Mouse (Mus musculus) hindbrain, embryonic 15.5 days (tissue): ENCODE measurements around the gene Tex14. TPM values are rescaled to one million over a fixed set of nuclear protein-coding genes. Genes with fewer than 3 reads are reported as not detected.

ENCODE experiments used
- ATAC-seq: fragments of 200-750 bp; cut with Nextera tagmentation; 2 replicates; pipeline ENCODE4 v1.8.0; 2017; ENCODE audit warnings: low read depth, moderate number of reproducible peaks, moderate TSS enrichment; ENCODE audit not compliant: low FRiP score
- H3K27ac ChIP-seq: fragments of 300-500 bp; sonication (generic); replicated peaks from 2 replicates; pipeline ENCODE4 v1.5.1; 2015; ENCODE audit warnings: mild to moderate bottlenecking, inconsistent platforms
- H3K27me3 ChIP-seq: fragments of 300-500 bp; sonication (generic); 2 replicates; pipeline ENCODE4 v1.6.1; 2015; ENCODE audit warnings: control low read depth, inconsistent platforms
- H3K36me3 ChIP-seq: fragments of 300-500 bp; sonication (generic); 2 replicates; pipeline ENCODE4 v1.6.1; 2015; ENCODE audit warnings: control low read depth, inconsistent platforms
- H3K4me1 ChIP-seq: fragments of 300-500 bp; sonication (generic); replicated peaks from 2 replicates; pipeline ENCODE4 v1.6.1; 2015; ENCODE audit warnings: control low read depth, inconsistent platforms
- H3K4me2 ChIP-seq: fragments of 300-500 bp; sonication (generic); 2 replicates; pipeline ENCODE4 v1.6.1; 2015; ENCODE audit warnings: moderate library complexity, mild to moderate bottlenecking, inconsistent platforms
- H3K4me3 ChIP-seq: fragments of 300-500 bp; sonication (generic); 2 replicates; pipeline ENCODE4 v1.5.1; 2015; ENCODE audit warnings: mild to moderate bottlenecking, inconsistent platforms
- H3K9ac ChIP-seq: fragments of 300-500 bp; sonication (generic); 2 replicates; pipeline ENCODE4 v1.6.1; 2015; ENCODE audit warnings: inconsistent platforms
- H3K9me3 ChIP-seq: fragments of 300-500 bp; sonication (generic); 2 replicates; pipeline ENCODE4 v1.6.1; 2016; ENCODE audit warnings: control low read depth, inconsistent platforms
- WGBS: fragments of 180-500 bp; shearing (Covaris S2); methylation state at CpG from one replicate; pipeline ENCODE4 v1.1.7; 2015; 5-methylcytosine and 5-hydroxymethylcytosine counted together
- polyA plus RNA-seq: library from polyadenylated mRNA; unstranded; fragments of >200 nt; fragmentation: Nextera tagmentation; extraction: Ambion mirVana; gene quantifications from 2 replicates; pipeline ENCODE4 v1.2.1, GENCODE M21; 2015

Tex14 gene
- polyA plus RNA-seq: 1.7 and 1.9 TPM in 2 replicates

DNA sequence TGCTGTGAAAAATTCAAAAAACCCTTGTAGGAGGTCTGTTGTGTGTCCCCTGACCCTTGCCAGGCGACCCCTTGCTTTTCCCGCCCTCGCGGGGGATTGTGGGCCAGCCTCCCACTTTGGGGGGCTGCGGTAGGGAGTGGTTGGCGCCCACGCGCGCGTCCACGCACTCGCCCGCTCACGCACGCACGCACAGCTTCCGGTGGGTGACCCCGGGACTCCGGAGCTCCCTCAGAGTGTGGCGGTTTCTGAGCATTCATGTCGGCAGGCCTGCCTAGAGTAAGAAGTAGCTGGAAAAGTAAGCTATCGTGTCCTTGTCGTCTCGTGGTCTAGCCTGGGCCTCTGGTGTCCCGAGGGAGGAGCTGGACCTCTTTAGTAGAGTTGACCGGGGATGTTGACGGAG is at the start of gene Tex14, which contains the start of gene Rad51c:
Tex14 (plus strand) TSS at position 190 of the 400 bp plus-strand sequence.
Rad51c (minus strand) TSS at position 79 of the 400 bp plus-strand sequence.
- peak; percentile 45; the same call in 1 of the 2 replicates for ATAC-seq
- WGBS: 72% methylated on average over 27 of the region's 27 CpGs
- Histone ChIP-seq H3K4me1 (peaks cover 13% of the 10 kb centered on the region; the same call in 1 of the 2 replicates), H3K36me3 (no peaks in the 10 kb centered on the region), H3K4me3 (peak within 1 kb of the TSS; percentile 73), H3K9me3 (no peaks in the 10 kb centered on the region), H3K27ac (peak within 1 kb of the TSS; percentile 97), H3K9ac (peak within 1 kb of the TSS; percentile 70), H3K4me2 (peak within 1 kb of the TSS; percentile 69), H3K27me3 (no peaks in the 10 kb centered on the region)

GRCm38 (mm10) chr11:87357317-87358300 is 47.3 kb upstream of the Tex14 start:
- Histone ChIP-seq H3K27me3 (no peaks in the 10 kb centered on the region), H3K4me1 (peaks cover 19% of the 10 kb centered on the region), H3K4me3 (peak overlapping the region; percentile 93), H3K4me2 (peak overlapping the region; percentile 59), H3K9ac (peak overlapping the region; percentile 90), H3K27ac (peak overlapping the region; percentile 91), H3K9me3 (no peaks in the 10 kb centered on the region), H3K36me3 (no peaks in the 10 kb centered on the region)
- ATAC-seq: 0 out of 2 replicates have a peak, but pooled peaks have one; percentile 21
- 3% methylated on average over 31 of the region's 31 CpGs for WGBS

DNA sequence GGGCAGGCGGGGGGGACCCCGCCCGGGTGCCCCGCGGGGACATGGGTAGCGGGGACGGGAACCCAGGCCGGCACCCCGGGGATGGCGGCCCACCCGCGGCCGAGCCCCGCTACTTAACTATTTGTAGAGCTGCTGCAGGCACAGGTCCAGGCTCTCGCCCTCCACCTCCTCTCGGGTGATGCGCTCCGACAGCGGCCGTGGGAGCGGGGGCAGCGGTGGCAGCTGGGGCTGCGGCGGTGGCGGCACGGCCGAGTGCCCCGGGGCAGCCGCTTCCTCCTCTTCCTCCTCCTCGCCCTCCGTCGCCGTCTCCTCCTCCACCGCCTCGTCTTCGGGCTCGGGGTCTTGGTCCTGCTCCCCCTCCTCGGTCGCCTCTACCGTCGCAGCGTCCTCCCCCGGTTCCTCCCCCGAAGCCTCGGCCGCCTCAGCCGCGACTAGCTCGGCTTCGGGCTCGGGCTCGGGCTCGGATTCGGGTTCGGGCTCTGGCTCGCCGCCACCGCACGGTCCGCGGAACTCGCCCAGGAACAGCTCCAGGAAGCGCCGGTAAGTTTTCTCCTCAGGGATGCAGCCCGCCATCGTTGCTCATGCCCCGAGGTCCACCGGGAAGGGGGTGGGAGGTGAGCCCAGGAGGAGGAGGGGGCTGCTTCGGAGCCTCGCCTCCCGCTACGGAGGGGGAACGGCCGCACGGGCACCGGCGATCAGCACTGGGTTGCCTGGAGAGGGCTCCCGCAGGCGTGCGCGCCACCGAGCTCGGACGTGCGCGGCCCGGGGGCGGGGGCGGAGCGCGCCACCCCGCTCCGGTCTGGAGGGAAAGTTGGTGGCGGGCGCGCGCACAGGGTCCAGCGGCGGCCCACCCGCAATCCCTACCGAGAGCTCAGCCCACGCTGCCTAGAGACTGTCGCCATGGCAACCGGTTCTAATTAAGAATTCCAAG is 46.3 kb upstream of the Tex14 start, which contains the start of gene Ppm1e:
Ppm1e (minus strand) TSS at position 693 of the 931 bp plus-strand sequence.
- under 1% methylated on average over 91 of the region's 104 CpGs for WGBS
- ATAC-seq: peak; percentile 97
- H3K4me1 ChIP-seq: peaks cover 19% of the 10 kb centered on the region
- H3K27ac ChIP-seq: peak within 1 kb of the TSS; percentile 91
- H3K4me3 ChIP-seq: peak within 1 kb of the TSS; percentile 93
- H3K4me2 ChIP-seq: peak within 1 kb of the TSS; percentile 59
- H3K27me3 ChIP-seq: no peaks in the 10 kb centered on the region
- peak within 1 kb of the TSS; percentile 90 for H3K9ac ChIP-seq
- no peaks in the 10 kb centered on the region for H3K9me3 ChIP-seq
- no peaks in the 10 kb centered on the region for H3K36me3 ChIP-seq

DNA sequence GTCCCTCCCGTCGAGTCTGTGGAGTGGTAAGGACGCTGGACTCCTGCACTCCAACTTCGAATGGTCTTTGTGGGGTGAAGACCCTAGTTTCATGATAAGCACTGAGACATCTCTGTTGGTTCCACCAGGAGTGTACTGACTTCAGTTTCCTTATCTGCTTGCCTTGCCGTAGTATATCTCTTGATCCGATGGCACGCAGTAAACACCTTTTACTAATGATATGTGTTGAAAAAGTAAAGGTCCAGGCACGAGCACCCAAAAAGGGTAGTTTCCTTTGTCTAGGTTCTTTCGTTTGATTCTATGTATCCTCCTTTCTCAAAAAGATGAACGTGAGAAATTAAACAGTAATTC is 45.6 kb upstream of the Tex14 start:
- Histone ChIP-seq H3K27ac (peak overlapping the region; percentile 91), H3K36me3 (no peaks in the 10 kb centered on the region), H3K4me1 (peaks cover 19% of the 10 kb centered on the region), H3K9ac (peak overlapping the region; percentile 90), H3K27me3 (no peaks in the 10 kb centered on the region), H3K4me3 (peak overlapping the region; percentile 93), H3K9me3 (no peaks in the 10 kb centered on the region), H3K4me2 (peak overlapping the region; percentile 59)
- 11% methylated on average over 10 of the region's 10 CpGs for WGBS
- ATAC-seq: no peak

GRCm38 (mm10) chr11:87365120-87365519 is 39.7 kb upstream of the Tex14 start:
- no peaks in the 10 kb centered on the region for H3K4me1 ChIP-seq
- 94% methylated on average over 5 of the region's 5 CpGs for WGBS
- no peaks in the 10 kb centered on the region for H3K9me3 ChIP-seq
- H3K4me2 ChIP-seq: no peak overlapping the region
- no peak overlapping the region for H3K9ac ChIP-seq
- no peak overlapping the region for H3K4me3 ChIP-seq
- no peaks in the 10 kb centered on the region for H3K36me3 ChIP-seq
- ATAC-seq: no peak
- H3K27me3 ChIP-seq: no peaks in the 10 kb centered on the region
- no peak overlapping the region for H3K27ac ChIP-seq

GRCm38 (mm10) chr11:87367061-87367460 is 37.8 kb upstream of the Tex14 start:
- H3K27me3 ChIP-seq: no peaks in the 10 kb centered on the region
- 86% methylated on average over 7 of the region's 7 CpGs for WGBS
- H3K4me2 ChIP-seq: no peak overlapping the region
- H3K27ac ChIP-seq: no peak overlapping the region
- H3K4me1 ChIP-seq: no peaks in the 10 kb centered on the region
- no peak overlapping the region for H3K4me3 ChIP-seq
- H3K36me3 ChIP-seq: no peaks in the 10 kb centered on the region
- H3K9ac ChIP-seq: no peak overlapping the region
- no peaks in the 10 kb centered on the region for H3K9me3 ChIP-seq
- ATAC-seq: no peak

DNA sequence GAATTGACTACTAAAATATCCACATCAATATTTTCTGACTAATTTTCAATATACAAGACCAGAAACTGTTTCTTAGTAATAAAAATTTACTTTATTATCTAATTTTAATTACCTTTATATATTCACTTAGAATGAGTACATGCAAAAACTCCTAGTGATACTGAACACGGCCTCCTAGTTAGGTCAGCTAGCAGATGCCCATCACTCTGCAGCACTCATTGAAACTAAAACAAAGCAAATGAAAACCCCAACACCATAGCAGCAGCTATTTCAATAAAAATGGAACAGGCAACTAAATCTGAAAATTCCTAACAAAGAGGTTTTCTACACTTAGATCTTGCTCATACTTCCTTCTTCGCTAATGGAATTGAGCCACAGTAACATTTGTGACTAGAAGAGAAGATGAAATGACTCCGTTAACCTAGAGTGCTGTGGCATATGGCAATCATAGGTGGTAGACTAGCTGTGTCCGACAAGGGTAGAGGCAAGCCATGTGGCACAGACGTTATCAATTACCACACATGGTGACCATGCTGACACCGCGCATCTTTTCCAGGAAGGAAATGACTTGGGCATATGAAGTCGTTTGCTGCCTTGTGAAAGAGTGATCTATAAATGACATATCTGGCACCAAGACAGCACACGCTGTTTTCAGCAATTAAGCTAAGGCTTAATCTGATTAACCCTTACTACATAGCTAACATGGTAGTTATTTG is 36.8 kb upstream of the Tex14 start:
- H3K4me2 ChIP-seq: no peak overlapping the region
- no peaks in the 10 kb centered on the region for H3K9me3 ChIP-seq
- no peaks in the 10 kb centered on the region for H3K27me3 ChIP-seq
- no peak overlapping the region for H3K9ac ChIP-seq
- H3K36me3 ChIP-seq: no peaks in the 10 kb centered on the region
- ATAC-seq: no peak
- 52% methylated on average over 9 of the region's 9 CpGs for WGBS
- H3K4me3 ChIP-seq: no peak overlapping the region
- H3K27ac ChIP-seq: no peak overlapping the region
- H3K4me1 ChIP-seq: no peaks in the 10 kb centered on the region

- no peaks in the 10 kb centered on the region for H3K27me3 ChIP-seq
- no peak for ATAC-seq
- H3K9ac ChIP-seq: no peak overlapping the region
- no peaks in the 10 kb centered on the region for H3K9me3 ChIP-seq
- H3K4me2 ChIP-seq: no peak overlapping the region
- 97% methylated on average over 4 of the region's 4 CpGs for WGBS
- H3K27ac ChIP-seq: no peak overlapping the region
- no peaks in the 10 kb centered on the region for H3K4me1 ChIP-seq
- no peak overlapping the region for H3K4me3 ChIP-seq
- no peaks in the 10 kb centered on the region for H3K36me3 ChIP-seq
Observed at GRCm38 (mm10) chr11:87384551-87384950, 20.3 kb upstream of the Tex14 start.

DNA sequence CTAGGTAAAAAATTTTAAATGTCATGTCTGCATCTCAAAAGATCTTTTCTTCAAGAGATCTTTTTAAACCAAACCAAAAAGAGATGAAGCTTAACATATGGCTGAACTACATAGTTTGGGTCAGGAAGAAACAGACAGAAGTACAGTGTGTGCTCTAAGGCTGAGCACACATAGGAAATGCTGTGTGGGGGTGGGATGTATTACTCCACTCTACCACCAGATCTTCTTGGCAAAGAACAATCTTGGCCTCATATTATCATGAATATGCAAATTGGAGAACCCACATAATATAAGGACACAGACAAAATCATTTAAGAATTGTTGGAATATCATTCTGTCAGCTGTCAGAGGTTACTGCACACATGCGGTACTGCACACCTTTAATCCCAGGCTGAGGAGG is 19.2 kb upstream of the Tex14 start:
- ATAC-seq: no peak
- Histone ChIP-seq H3K27ac (no peak overlapping the region), H3K36me3 (no peaks in the 10 kb centered on the region), H3K4me3 (no peak overlapping the region), H3K9ac (no peak overlapping the region), H3K9me3 (no peaks in the 10 kb centered on the region), H3K4me1 (no peaks in the 10 kb centered on the region), H3K27me3 (no peaks in the 10 kb centered on the region), H3K4me2 (no peak overlapping the region)
- WGBS: 98% methylated on average over 1 of the region's 1 CpGs

DNA sequence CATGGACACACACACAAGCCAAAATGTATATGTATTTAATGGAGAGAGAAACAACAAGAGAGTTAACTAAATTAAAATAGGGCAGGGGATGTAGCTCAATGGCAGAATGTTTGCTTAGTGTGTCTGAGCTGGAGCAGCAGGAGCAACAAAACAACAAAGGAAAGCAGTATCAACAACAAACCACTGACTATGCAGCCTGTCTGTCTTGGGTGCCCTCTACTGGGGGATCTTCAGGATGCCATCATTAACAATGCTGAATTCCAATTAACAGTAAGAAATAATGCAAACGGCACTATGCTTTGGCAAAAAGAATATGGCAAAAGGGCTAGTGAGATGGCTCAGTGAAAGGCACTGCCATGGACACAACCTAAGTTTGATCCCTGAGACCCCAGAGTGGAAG is 11.0 kb upstream of the Tex14 start:
- no peak for ATAC-seq
- H3K4me1 ChIP-seq: no peaks in the 10 kb centered on the region
- H3K27ac ChIP-seq: no peak overlapping the region
- H3K4me2 ChIP-seq: no peak overlapping the region
- no peak overlapping the region for H3K4me3 ChIP-seq
- no peak overlapping the region for H3K9ac ChIP-seq
- no peaks in the 10 kb centered on the region for H3K27me3 ChIP-seq
- WGBS: 27% methylated on average over 1 of the region's 1 CpGs
- no peaks in the 10 kb centered on the region for H3K9me3 ChIP-seq
- no peaks in the 10 kb centered on the region for H3K36me3 ChIP-seq

- 92% methylated on average over 2 of the region's 2 CpGs for WGBS
- H3K4me3 ChIP-seq: no peak overlapping the region
- no peaks in the 10 kb centered on the region for H3K36me3 ChIP-seq
- no peak overlapping the region for H3K9ac ChIP-seq
- H3K9me3 ChIP-seq: no peaks in the 10 kb centered on the region
- H3K27ac ChIP-seq: no peak overlapping the region
- ATAC-seq: no peak
- H3K4me1 ChIP-seq: 0 out of 2 replicates have a peak, but pooled peaks cover 2% of the 10 kb centered on the region
- no peak overlapping the region for H3K4me2 ChIP-seq
- no peaks in the 10 kb centered on the region for H3K27me3 ChIP-seq
Observed at GRCm38 (mm10) chr11:87398402-87398801, 6.5 kb upstream of the Tex14 start.
